Mouse (Mus musculus): Measurements from ENCODE around the gene Pkd1l2. TPM values are rescaled to one million over a fixed set of nuclear protein-coding genes. Genes with fewer than 3 reads are reported as not detected.

The Pkd1l2 gene
- polyA plus RNA-seq, 1 experiment from 2014 or later = not detected

DNA sequence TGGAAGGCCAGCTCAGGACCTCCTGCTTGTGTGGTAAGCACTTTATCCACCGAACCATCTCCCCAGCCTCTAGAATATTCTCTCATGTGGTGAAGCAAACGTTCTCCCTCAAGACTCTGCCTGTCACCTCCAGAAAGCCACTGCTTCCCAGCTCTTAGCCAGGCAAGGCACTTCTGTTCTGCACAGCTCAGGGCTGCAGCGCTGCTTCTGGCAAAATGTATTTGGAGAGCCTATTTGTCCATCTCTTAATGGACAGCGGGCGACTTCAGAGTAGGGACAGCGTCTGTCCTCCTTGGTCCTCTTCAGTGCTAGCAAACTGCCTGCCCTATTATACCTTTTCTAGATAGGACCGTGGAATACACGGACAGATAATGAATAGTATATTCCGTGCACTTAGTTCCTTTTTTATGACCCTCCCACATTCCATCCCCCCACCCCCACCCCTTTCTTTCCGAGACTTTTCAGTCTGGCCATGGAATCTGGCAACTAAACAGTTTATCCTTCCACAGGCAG is 14.9 kb upstream of the Pkd1l2 start:
- H3K4me3 ChIP-seq (ENCODE audit: low read depth, low read length) = no peak overlapping the region
- H3K9ac ChIP-seq (ENCODE audit: low read length) = no peak overlapping the region
- WGBS = 72% methylated on average over 10 of the region's 10 CpGs
- ATAC-seq (ENCODE audit: insufficient read depth, low FRiP score, low TSS enrichment) (no peak), DNase-seq (ENCODE audit: low spot score) (no peak)
- no peaks in the 10 kb centered on the region for H3K36me3 ChIP-seq (ENCODE audit: control insufficient read depth, insufficient read depth, low read length)
- H3K9me3 ChIP-seq (ENCODE audit: control insufficient read depth, low read length) = peaks cover 4% of the 10 kb centered on the region
- H3K4me1 ChIP-seq (ENCODE audit: control insufficient read depth, insufficient read depth, low read length) = no peaks in the 10 kb centered on the region
- H3K27me3 ChIP-seq (ENCODE audit: control insufficient read depth, insufficient read depth, low read length) = no peaks in the 10 kb centered on the region
- H3K27ac ChIP-seq (ENCODE audit: low read depth, low read length) = no peak overlapping the region
- no peak overlapping the region for H3K4me2 ChIP-seq (ENCODE audit: low read depth)

DNA sequence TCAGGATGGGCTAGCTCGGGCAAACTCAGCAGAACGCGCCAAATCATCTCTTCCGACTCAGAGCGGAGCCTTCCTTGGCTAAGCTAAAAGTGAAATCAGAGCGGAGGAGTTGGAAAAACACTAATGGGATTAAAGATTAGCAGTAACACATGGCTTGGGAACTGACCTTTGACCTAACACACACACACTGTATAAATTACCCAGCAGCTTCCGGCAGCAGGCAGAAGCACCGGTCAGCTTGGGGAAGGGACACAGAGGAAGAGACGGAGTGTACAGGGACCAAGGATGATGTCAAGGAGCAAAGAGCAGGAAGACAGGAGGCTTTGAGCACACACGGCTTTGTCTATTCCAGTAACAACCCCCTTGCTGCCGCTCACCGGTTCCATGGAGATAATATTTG is 13.4 kb upstream of the Pkd1l2 start, which contains the start of gene Bco1:
Gene Bco1 (plus strand): TSS at position 208 of the 400 bp plus-strand sequence.
- H3K9ac ChIP-seq (ENCODE audit: low read length) = no peak within 1 kb of the TSS
- H3K4me2 ChIP-seq (ENCODE audit: low read depth) = no peak within 1 kb of the TSS
- WGBS = 68% methylated on average over 12 of the region's 12 CpGs
- H3K27ac ChIP-seq (ENCODE audit: low read depth, low read length) = no peak within 1 kb of the TSS
- peaks cover 4% of the 10 kb centered on the region for H3K9me3 ChIP-seq (ENCODE audit: control insufficient read depth, low read length)
- H3K27me3 ChIP-seq (ENCODE audit: control insufficient read depth, insufficient read depth, low read length) = no peaks in the 10 kb centered on the region
- DNase-seq (ENCODE audit: low spot score) (no peak), ATAC-seq (ENCODE audit: insufficient read depth, low FRiP score, low TSS enrichment) (no peak)
- H3K4me1 ChIP-seq (ENCODE audit: control insufficient read depth, insufficient read depth, low read length) = no peaks in the 10 kb centered on the region
- H3K4me3 ChIP-seq (ENCODE audit: low read depth, low read length) = no peak within 1 kb of the TSS
- no peaks in the 10 kb centered on the region for H3K36me3 ChIP-seq (ENCODE audit: control insufficient read depth, insufficient read depth, low read length)

DNA sequence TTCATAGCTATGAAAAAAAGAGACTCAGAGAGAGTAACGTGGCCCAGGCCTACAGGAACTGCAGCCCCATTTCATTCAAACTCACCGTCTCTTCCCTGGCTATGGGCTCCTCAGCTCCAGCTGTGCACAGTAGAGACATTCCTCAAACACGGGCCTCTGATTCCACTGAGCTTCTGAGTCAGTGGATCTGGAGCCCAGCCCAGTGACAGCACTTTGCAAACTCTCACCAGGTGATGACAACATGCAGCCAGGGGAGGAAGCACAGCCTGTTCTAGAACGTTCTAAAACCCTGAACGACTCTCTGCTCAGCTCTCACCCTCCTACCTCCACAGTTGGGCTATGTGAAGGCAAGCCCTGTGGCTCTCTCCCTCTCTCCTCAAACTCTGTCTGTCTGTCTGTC is 11.8 kb upstream of the Pkd1l2 start:
- WGBS = 68% methylated on average over 5 of the region's 5 CpGs
- H3K4me3 ChIP-seq (ENCODE audit: low read depth, low read length) = no peak overlapping the region
- H3K9me3 ChIP-seq (ENCODE audit: control insufficient read depth, low read length) = peaks cover under 1% of the 10 kb centered on the region
- ATAC-seq (ENCODE audit: insufficient read depth, low FRiP score, low TSS enrichment) = no peak
- H3K4me2 ChIP-seq (ENCODE audit: low read depth) = no peak overlapping the region
- no peak for DNase-seq (ENCODE audit: low spot score)
- no peaks in the 10 kb centered on the region for H3K36me3 ChIP-seq (ENCODE audit: control insufficient read depth, insufficient read depth, low read length)
- no peaks in the 10 kb centered on the region for H3K27me3 ChIP-seq (ENCODE audit: control insufficient read depth, insufficient read depth, low read length)
- no peak overlapping the region for H3K9ac ChIP-seq (ENCODE audit: low read length)
- H3K4me1 ChIP-seq (ENCODE audit: control insufficient read depth, insufficient read depth, low read length) = no peaks in the 10 kb centered on the region
- H3K27ac ChIP-seq (ENCODE audit: low read depth, low read length) = no peak overlapping the region

DNA sequence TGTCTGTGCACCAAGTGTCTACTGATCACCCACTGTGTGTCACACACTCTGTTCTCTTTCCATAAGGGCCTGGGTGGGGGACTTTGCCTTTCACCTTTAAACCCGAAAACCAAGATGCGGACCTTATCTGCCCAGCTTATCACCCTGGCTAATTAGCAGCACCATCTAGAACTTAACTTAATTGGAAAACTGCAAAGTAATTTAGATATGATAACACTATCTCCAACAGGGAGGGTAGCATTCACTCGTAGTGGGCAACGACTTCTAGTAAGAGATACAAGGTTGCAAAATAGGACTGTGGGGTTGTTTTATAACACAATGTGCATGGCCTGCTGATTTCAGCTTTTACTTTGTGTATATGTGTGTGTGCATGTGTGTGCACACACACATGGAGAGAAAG is 7.6 kb upstream of the Pkd1l2 start:
- Histone ChIP-seq H3K4me3 (ENCODE audit: low read depth, low read length) (no peak overlapping the region), H3K9ac (ENCODE audit: low read length) (no peak overlapping the region), H3K27ac (ENCODE audit: low read depth, low read length) (no peak overlapping the region), H3K27me3 (ENCODE audit: control insufficient read depth, insufficient read depth, low read length) (no peaks in the 10 kb centered on the region), H3K4me1 (ENCODE audit: control insufficient read depth, insufficient read depth, low read length) (no peaks in the 10 kb centered on the region), H3K4me2 (ENCODE audit: low read depth) (no peak overlapping the region), H3K36me3 (ENCODE audit: control insufficient read depth, insufficient read depth, low read length) (no peaks in the 10 kb centered on the region), H3K9me3 (ENCODE audit: control insufficient read depth, low read length) (no peaks in the 10 kb centered on the region)
- ATAC-seq (ENCODE audit: insufficient read depth, low FRiP score, low TSS enrichment) (no peak), DNase-seq (ENCODE audit: low spot score) (no peak)
- 94% methylated on average over 4 of the region's 4 CpGs for WGBS

- no peak overlapping the region for H3K27ac ChIP-seq (ENCODE audit: low read depth, low read length)
- DNase-seq (ENCODE audit: low spot score) (no peak), ATAC-seq (ENCODE audit: insufficient read depth, low FRiP score, low TSS enrichment) (no peak)
- H3K4me1 ChIP-seq (ENCODE audit: control insufficient read depth, insufficient read depth, low read length) = no peaks in the 10 kb centered on the region
- H3K9ac ChIP-seq (ENCODE audit: low read length) = no peak overlapping the region
- H3K4me2 ChIP-seq (ENCODE audit: low read depth) = no peak overlapping the region
- H3K27me3 ChIP-seq (ENCODE audit: control insufficient read depth, insufficient read depth, low read length) = no peaks in the 10 kb centered on the region
- no peaks in the 10 kb centered on the region for H3K36me3 ChIP-seq (ENCODE audit: control insufficient read depth, insufficient read depth, low read length)
- H3K4me3 ChIP-seq (ENCODE audit: low read depth, low read length) = no peak overlapping the region
- no peaks in the 10 kb centered on the region for H3K9me3 ChIP-seq (ENCODE audit: control insufficient read depth, low read length)
Measured at GRCm38 (mm10) chr8:117087036-117087435, 4.8 kb upstream of the Pkd1l2 start.

DNA sequence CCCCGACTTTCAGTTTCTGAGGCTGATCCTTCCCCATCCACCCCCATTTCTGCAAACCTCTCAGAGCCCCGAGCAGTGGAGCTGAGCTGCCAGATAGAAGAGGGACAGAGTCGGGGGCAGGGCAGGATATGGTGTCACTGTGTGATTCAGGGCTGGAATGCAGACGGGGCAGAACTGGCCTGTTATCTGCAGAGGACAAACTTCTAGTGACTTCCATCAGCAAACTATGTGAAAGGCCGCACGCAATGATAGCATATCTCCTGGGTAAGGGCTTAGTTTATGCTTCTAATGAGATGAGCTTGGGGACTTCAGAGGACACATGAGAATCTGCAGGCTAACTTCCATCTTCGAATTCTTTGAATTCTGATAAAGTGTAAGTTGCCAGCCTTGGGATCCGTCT is 3.3 kb upstream of the Pkd1l2 start:
- no peak overlapping the region for H3K4me2 ChIP-seq (ENCODE audit: low read depth)

DNA sequence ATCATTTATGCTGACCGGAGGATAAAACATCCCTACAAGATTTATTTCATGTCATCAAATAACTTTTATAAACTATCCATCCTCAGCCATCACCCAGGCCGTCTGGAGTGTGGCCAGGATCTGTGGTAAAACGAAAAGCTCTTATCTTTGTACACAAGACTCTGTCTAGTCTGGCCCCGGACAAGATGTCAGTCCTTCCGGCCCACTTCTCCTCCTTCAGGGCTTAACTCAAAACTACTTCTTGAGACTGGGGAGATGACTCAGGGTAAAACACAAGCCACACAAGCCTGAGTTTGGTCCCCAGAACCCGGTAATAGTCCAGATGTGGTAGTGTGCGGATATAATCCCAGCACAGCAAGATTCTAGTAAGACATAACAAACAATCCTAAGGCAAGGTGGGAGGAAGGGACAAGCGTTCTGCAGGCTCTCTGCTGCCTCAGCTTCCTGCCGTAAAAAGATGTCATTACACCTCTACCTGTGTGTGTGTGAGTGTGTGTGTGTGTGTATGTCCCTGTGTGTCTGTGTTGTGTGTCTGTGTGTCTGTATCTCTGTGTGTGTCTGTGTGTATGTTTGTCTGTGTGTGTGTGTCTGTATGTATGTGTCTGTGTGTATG is 804 bp upstream of the Pkd1l2 start:
- H3K27me3 ChIP-seq (ENCODE audit: control insufficient read depth, insufficient read depth, low read length) = no peaks in the 10 kb centered on the region
- DNase-seq (ENCODE audit: low spot score) (no peak), ATAC-seq (ENCODE audit: insufficient read depth, low FRiP score, low TSS enrichment) (no peak)
- WGBS = 89% methylated on average over 9 of the region's 9 CpGs
- H3K4me2 ChIP-seq (ENCODE audit: low read depth) = no peak overlapping the region
- H3K9ac ChIP-seq (ENCODE audit: low read length) = no peak overlapping the region
- no peak overlapping the region for H3K4me3 ChIP-seq (ENCODE audit: low read depth, low read length)
- no peaks in the 10 kb centered on the region for H3K9me3 ChIP-seq (ENCODE audit: control insufficient read depth, low read length)
- H3K27ac ChIP-seq (ENCODE audit: low read depth, low read length) = no peak overlapping the region
- H3K36me3 ChIP-seq (ENCODE audit: control insufficient read depth, insufficient read depth, low read length) = no peaks in the 10 kb centered on the region
- no peaks in the 10 kb centered on the region for H3K4me1 ChIP-seq (ENCODE audit: control insufficient read depth, insufficient read depth, low read length)

More for the DNA sequence above, 3.3 kb upstream of the Pkd1l2 start:
- ATAC-seq (ENCODE audit: insufficient read depth, low FRiP score, low TSS enrichment) = no peak
- H3K36me3 ChIP-seq (ENCODE audit: control insufficient read depth, insufficient read depth, low read length) = no peaks in the 10 kb centered on the region
- H3K9me3 ChIP-seq (ENCODE audit: control insufficient read depth, low read length) = no peaks in the 10 kb centered on the region
- H3K9ac ChIP-seq (ENCODE audit: low read length) = no peak overlapping the region
- no peak for DNase-seq (ENCODE audit: low spot score)
- H3K4me1 ChIP-seq (ENCODE audit: control insufficient read depth, insufficient read depth, low read length) = no peaks in the 10 kb centered on the region
- no peak overlapping the region for H3K27ac ChIP-seq (ENCODE audit: low read depth, low read length)
- no peaks in the 10 kb centered on the region for H3K27me3 ChIP-seq (ENCODE audit: control insufficient read depth, insufficient read depth, low read length)
- 72% methylated on average over 8 of the region's 8 CpGs for WGBS
- H3K4me3 ChIP-seq (ENCODE audit: low read depth, low read length) = no peak overlapping the region

GRCm38 (mm10) chr8:117079652-117080051 is 2.6 kb downstream of the Pkd1l2 start:
- ATAC-seq (ENCODE audit: insufficient read depth, low FRiP score, low TSS enrichment) (no peak), DNase-seq (ENCODE audit: low spot score) (no peak)
- WGBS = 95% methylated on average over 14 of the region's 14 CpGs
- Histone ChIP-seq H3K36me3 (ENCODE audit: control insufficient read depth, insufficient read depth, low read length) (no peaks in the 10 kb centered on the region), H3K27me3 (ENCODE audit: control insufficient read depth, insufficient read depth, low read length) (no peaks in the 10 kb centered on the region), H3K9me3 (ENCODE audit: control insufficient read depth, low read length) (no peaks in the 10 kb centered on the region), H3K4me1 (ENCODE audit: control insufficient read depth, insufficient read depth, low read length) (no peaks in the 10 kb centered on the region), H3K9ac (ENCODE audit: low read length) (no peak overlapping the region), H3K4me2 (ENCODE audit: low read depth) (no peak overlapping the region), H3K4me3 (ENCODE audit: low read depth, low read length) (no peak overlapping the region), H3K27ac (ENCODE audit: low read depth, low read length) (no peak overlapping the region)

GRCm38 (mm10) chr8:117078367-117078926 is 3.8 kb downstream of the Pkd1l2 start:
- Histone ChIP-seq H3K4me3 (ENCODE audit: low read depth, low read length) (no peak overlapping the region), H3K9me3 (ENCODE audit: control insufficient read depth, low read length) (no peaks in the 10 kb centered on the region), H3K36me3 (ENCODE audit: control insufficient read depth, insufficient read depth, low read length) (no peaks in the 10 kb centered on the region), H3K4me1 (ENCODE audit: control insufficient read depth, insufficient read depth, low read length) (no peaks in the 10 kb centered on the region), H3K27ac (ENCODE audit: low read depth, low read length) (no peak overlapping the region), H3K4me2 (ENCODE audit: low read depth) (no peak overlapping the region), H3K9ac (ENCODE audit: low read length) (no peak overlapping the region), H3K27me3 (ENCODE audit: control insufficient read depth, insufficient read depth, low read length) (no peaks in the 10 kb centered on the region)
- DNase-seq (ENCODE audit: low spot score) (no peak), ATAC-seq (ENCODE audit: insufficient read depth, low FRiP score, low TSS enrichment) (no peak)
- 82% methylated on average over 7 of the region's 7 CpGs for WGBS
